Mouse (Mus musculus) limb, embryonic 13.5 days (tissue): ENCODE results near the gene Csta1. TPM values are rescaled to one million over a fixed set of nuclear protein-coding genes. Genes with fewer than 3 reads are reported as not detected.
"Not testable (repeated sequence)": the region's sequence is repeated elsewhere in the genome, so short reads cannot be mapped to it uniquely, and the experiment has no call there.

Experiments used
- ATAC-seq: fragments of 200-750 bp; cut with Nextera tagmentation; 2 replicates; pipeline ENCODE4 v1.8.0; 2017; ENCODE audit warnings: low read depth, moderate number of reproducible peaks, moderate TSS enrichment; ENCODE audit not compliant: low FRiP score
- H3K27ac ChIP-seq: fragments of 300-500 bp; sonication (generic); 2 replicates; pipeline ENCODE4 v1.5.1; 2015; ENCODE audit warnings: inconsistent platforms, mild to moderate bottlenecking, moderate library complexity
- H3K27me3 ChIP-seq: fragments of 300-500 bp; sonication (generic); 2 replicates; pipeline ENCODE4 v1.6.1; 2015; ENCODE audit warnings: mild to moderate bottlenecking, inconsistent platforms
- H3K36me3 ChIP-seq: fragments of 300-500 bp; sonication (generic); 2 replicates; pipeline ENCODE4 v1.6.1; 2015; ENCODE audit warnings: inconsistent platforms, mild to moderate bottlenecking, moderate library complexity
- H3K4me1 ChIP-seq: fragments of 300-500 bp; sonication (generic); 2 replicates; pipeline ENCODE4 v1.6.1; 2015; ENCODE audit warnings: inconsistent platforms
- H3K4me2 ChIP-seq: fragments of 300-500 bp; sonication (generic); replicated peaks from 2 replicates; pipeline ENCODE4 v1.6.1; 2015; ENCODE audit warnings: inconsistent platforms, mild to moderate bottlenecking, moderate library complexity
- H3K4me3 ChIP-seq: fragments of 300-500 bp; sonication (generic); 2 replicates; pipeline ENCODE4 v1.5.1; 2015; ENCODE audit warnings: moderate library complexity, mild to moderate bottlenecking, inconsistent platforms
- H3K9ac ChIP-seq: fragments of 300-500 bp; sonication (generic); 2 replicates; pipeline ENCODE4 v1.6.1; 2015; ENCODE audit warnings: mild to moderate bottlenecking, inconsistent platforms
- H3K9me3 ChIP-seq: fragments of 300-500 bp; sonication (generic); 2 replicates; pipeline ENCODE4 v1.6.1; 2016; ENCODE audit warnings: inconsistent platforms
- WGBS: fragments of 180-500 bp; shearing (Covaris S2); methylation state at CpG from one replicate; pipeline ENCODE4 v1.1.7; 2015; 5-methylcytosine and 5-hydroxymethylcytosine counted together
- polyA plus RNA-seq: library from polyadenylated mRNA; unstranded; fragments of >200 nt; fragmentation: Nextera tagmentation; extraction: Ambion mirVana; gene quantifications from 2 replicates; pipeline ENCODE4 v1.2.1, GENCODE M21; 2015

Csta1 gene
- 0.41 and 0.54 TPM in 2 replicates for polyA plus RNA-seq

- no peak for ATAC-seq
- Histone ChIP-seq H3K27me3 (no peaks in the 10 kb centered on the region), H3K4me1 (0 out of 2 replicates have a peak, but pooled peaks cover 2% of the 10 kb centered on the region), H3K4me3 (no peak within 1 kb of the TSS), H3K36me3 (no peaks in the 10 kb centered on the region), H3K9ac (no peak within 1 kb of the TSS), H3K27ac (no peak within 1 kb of the TSS), H3K4me2 (no peak within 1 kb of the TSS), H3K9me3 (no peaks in the 10 kb centered on the region)
- WGBS, result 67% methylated on average over 1 of the region's 1 CpGs
Observed at GRCm38 (mm10) chr16:36131141-36131540, at the start of gene Csta1. TSS of gene Csta1 (minus strand) at chr16:36131241.

GRCm38 (mm10) chr16:36179910-36180309 is 48.9 kb upstream of the Csta1 start:
- ATAC-seq, result no peak

GRCm38 (mm10) chr16:36176108-36176507 is 45.1 kb upstream of the Csta1 start:
- Histone ChIP-seq H3K4me2 (no peak overlapping the region), H3K36me3 (no peaks in the 10 kb centered on the region), H3K4me1 (no peaks in the 10 kb centered on the region), H3K27me3 (no peaks in the 10 kb centered on the region), H3K9ac (no peak overlapping the region), H3K9me3 (peaks cover 4% of the 10 kb centered on the region; the same call in 1 of the 2 replicates), H3K27ac (no peak overlapping the region), H3K4me3 (no peak overlapping the region)
- no peak for ATAC-seq

More at GRCm38 (mm10) chr16:36179910-36180309, 48.9 kb upstream of the Csta1 start:
- H3K27ac ChIP-seq, result no peak overlapping the region
- H3K4me1 ChIP-seq, result no peaks in the 10 kb centered on the region
- no peak overlapping the region for H3K9ac ChIP-seq
- no peak overlapping the region for H3K4me2 ChIP-seq
- no peak overlapping the region for H3K4me3 ChIP-seq
- no peaks in the 10 kb centered on the region for H3K27me3 ChIP-seq
- H3K36me3 ChIP-seq, result no peaks in the 10 kb centered on the region
- WGBS, result 76% methylated on average over 2 of the region's 2 CpGs
- peaks cover 1% of the 10 kb centered on the region; the same call in 1 of the 2 replicates for H3K9me3 ChIP-seq

GRCm38 (mm10) chr16:36167841-36168240 is 36.8 kb upstream of the Csta1 start:
- H3K27ac ChIP-seq, H3K4me3 ChIP-seq, H3K36me3 ChIP-seq, ATAC-seq, H3K27me3 ChIP-seq, H3K9ac ChIP-seq, H3K4me1 ChIP-seq, H3K4me2 ChIP-seq, H3K9me3 ChIP-seq: not testable (repeated sequence)
- 85% methylated on average over 9 of the region's 10 CpGs for WGBS

- no peak within 1 kb of the TSS for H3K9ac ChIP-seq
- H3K36me3 ChIP-seq, result no peaks in the 10 kb centered on the region
- no peak within 1 kb of the TSS for H3K4me3 ChIP-seq
- H3K4me1 ChIP-seq, result no peaks in the 10 kb centered on the region
- H3K27ac ChIP-seq, result no peak within 1 kb of the TSS
- H3K4me2 ChIP-seq, result no peak within 1 kb of the TSS
- ATAC-seq, result no peak
- no peaks in the 10 kb centered on the region for H3K9me3 ChIP-seq
- no peaks in the 10 kb centered on the region for H3K27me3 ChIP-seq
Observed at GRCm38 (mm10) chr16:36156402-36156975, 25.4 kb upstream of the Csta1 start, which contains the start of gene Stfa2l1. TSS of gene Stfa2l1 (plus strand) at chr16:36156811.

- WGBS, result 75% methylated on average over 2 of the region's 2 CpGs
- no peak for ATAC-seq
- no peaks in the 10 kb centered on the region for H3K9me3 ChIP-seq
- no peaks in the 10 kb centered on the region for H3K27me3 ChIP-seq
- H3K4me2 ChIP-seq, result no peak overlapping the region
- no peak overlapping the region for H3K4me3 ChIP-seq
- H3K27ac ChIP-seq, result no peak overlapping the region
- 0 out of 2 replicates have a peak, but pooled peaks cover 2% of the 10 kb centered on the region for H3K4me1 ChIP-seq
- H3K9ac ChIP-seq, result no peak overlapping the region
- no peaks in the 10 kb centered on the region for H3K36me3 ChIP-seq
Observed at GRCm38 (mm10) chr16:36138201-36138600, 7.2 kb upstream of the Csta1 start.

- Histone ChIP-seq H3K36me3 (no peaks in the 10 kb centered on the region), H3K4me2 (no peak overlapping the region), H3K4me3 (no peak overlapping the region), H3K9ac (no peak overlapping the region), H3K4me1 (no peaks in the 10 kb centered on the region), H3K9me3 (no peaks in the 10 kb centered on the region), H3K27me3 (no peaks in the 10 kb centered on the region), H3K27ac (no peak overlapping the region)
- WGBS, result 91% methylated on average over 7 of the region's 7 CpGs
- no peak for ATAC-seq
Observed at GRCm38 (mm10) chr16:36128092-36128491, 2.9 kb downstream of the Csta1 start.

- WGBS, result 91% methylated on average over 6 of the region's 6 CpGs
Observed at GRCm38 (mm10) chr16:36115751-36116150, 15.3 kb downstream of the Csta1 start.

GRCm38 (mm10) chr16:36111486-36111885 is 19.6 kb downstream of the Csta1 start:
- not testable (repeated sequence) for H3K36me3 ChIP-seq, H3K27ac ChIP-seq, H3K4me1 ChIP-seq, H3K4me3 ChIP-seq, H3K9ac ChIP-seq, H3K4me2 ChIP-seq, H3K27me3 ChIP-seq, H3K9me3 ChIP-seq, ATAC-seq

More at GRCm38 (mm10) chr16:36115751-36116150, 15.3 kb downstream of the Csta1 start:
- not testable (repeated sequence) for H3K4me2 ChIP-seq, H3K27me3 ChIP-seq, H3K4me1 ChIP-seq, ATAC-seq, H3K9ac ChIP-seq, H3K27ac ChIP-seq, H3K4me3 ChIP-seq, H3K9me3 ChIP-seq, H3K36me3 ChIP-seq

GRCm38 (mm10) chr16:36102211-36102610 is 28.8 kb downstream of the Csta1 start:
- WGBS, result 79% methylated on average over 1 of the region's 1 CpGs

GRCm38 (mm10) chr16:36101526-36101925 is 29.5 kb downstream of the Csta1 start:
- Histone ChIP-seq H3K27me3 (no peaks in the 10 kb centered on the region), H3K27ac (no peak overlapping the region), H3K9me3 (peaks cover 10% of the 10 kb centered on the region; the same call in 1 of the 2 replicates), H3K36me3 (no peaks in the 10 kb centered on the region), H3K4me2 (no peak overlapping the region), H3K4me3 (no peak overlapping the region), H3K9ac (no peak overlapping the region), H3K4me1 (no peaks in the 10 kb centered on the region)
- WGBS, result 85% methylated on average over 1 of the region's 1 CpGs
- no peak for ATAC-seq

More at GRCm38 (mm10) chr16:36102211-36102610, 28.8 kb downstream of the Csta1 start:
- no peak overlapping the region for H3K27ac ChIP-seq
- no peak overlapping the region for H3K4me2 ChIP-seq
- no peak overlapping the region for H3K9ac ChIP-seq
- H3K4me3 ChIP-seq, result no peak overlapping the region
- no peaks in the 10 kb centered on the region for H3K4me1 ChIP-seq
- H3K27me3 ChIP-seq, result no peaks in the 10 kb centered on the region
- H3K36me3 ChIP-seq, result no peaks in the 10 kb centered on the region
- ATAC-seq, result no peak
- peaks cover 10% of the 10 kb centered on the region; the same call in 1 of the 2 replicates for H3K9me3 ChIP-seq

- WGBS, result 90% methylated on average over 12 of the region's 12 CpGs
- H3K27ac ChIP-seq, H3K27me3 ChIP-seq: not testable (repeated sequence)
Observed at GRCm38 (mm10) chr16:36097813-36098499, 33.1 kb downstream of the Csta1 start.

More at GRCm38 (mm10) chr16:36097813-36098499, 33.1 kb downstream of the Csta1 start:
- not testable (repeated sequence) for ATAC-seq, H3K9ac ChIP-seq, H3K4me3 ChIP-seq, H3K36me3 ChIP-seq, H3K4me2 ChIP-seq, H3K4me1 ChIP-seq
- H3K9me3 ChIP-seq, result peaks cover 10% of the 10 kb centered on the region; the same call in 1 of the 2 replicates
